Mouse (Mus musculus) ES-E14 (cell line): ENCODE results near the gene Abhd14a. TPM values are rescaled to one million over a fixed set of nuclear protein-coding genes. Genes with fewer than 3 reads are reported as not detected.
A peak's percentile ranks its signal among the peaks of the same experiment; 100 is the strongest.

Experiments used
- DNase-seq: peaks from one replicate; pipeline ENCODE4 v3.0.0-alpha.2; 2013; ENCODE audit warnings: low read depth, low spot score
- H3K27ac ChIP-seq: 2 replicates; pipeline ENCODE4 v1.5.1; 2012; ENCODE audit warnings: low read depth, mild to moderate bottlenecking, low read length, moderate library complexity, mixed read lengths; ENCODE audit not compliant: poor library complexity, insufficient read depth, severe bottlenecking
- H3K36me3 ChIP-seq: 2 replicates; pipeline ENCODE4 v1.6.1; 2012; ENCODE audit warnings: mild to moderate bottlenecking, low read length, moderate library complexity, mixed read lengths; ENCODE audit not compliant: control insufficient read depth, poor library complexity, insufficient read depth, severe bottlenecking
- H3K4me1 ChIP-seq, 2 experiments: fragments of 150-350 bp in 1 of 2; sonication (generic) in 1 of 2; 2 replicates each; pipeline ENCODE4 v1.6.1; 2012; ENCODE audit warnings: low read length in 2 of 2, mild to moderate bottlenecking in 1 of 2, mixed read lengths in 1 of 2; ENCODE audit not compliant: control insufficient read depth in 2 of 2, insufficient read depth in 2 of 2, poor library complexity in 1 of 2
- H3K4me3 ChIP-seq, 2 experiments: fragments of 150-350 bp in 1 of 2; sonication (generic) in 1 of 2; 2 replicates each; pipeline ENCODE4 v1.5.1; 2012; ENCODE audit warnings: low read length in 2 of 2, low read depth in 1 of 2, mild to moderate bottlenecking in 1 of 2, mixed read lengths in 1 of 2; ENCODE audit not compliant: insufficient read depth in 1 of 2, poor library complexity in 1 of 2, severe bottlenecking in 1 of 2
- H3K9ac ChIP-seq: 2 replicates; pipeline ENCODE4 v1.6.1; 2012; ENCODE audit warnings: low read depth, mild to moderate bottlenecking, low read length, mixed read lengths; ENCODE audit not compliant: poor library complexity, insufficient read depth, severe bottlenecking
- H3K9me3 ChIP-seq: fragments of 150-350 bp; sonication (generic); 2 replicates; pipeline ENCODE4 v1.6.1; 2012; ENCODE audit warnings: low read depth, mild to moderate bottlenecking, low read length; ENCODE audit not compliant: control insufficient read depth, insufficient read depth
- CHD2 ChIP-seq: IDR thresholded peaks from 2 replicates; pipeline ENCODE4 v1.6.1; 2014; ENCODE audit warnings: mild to moderate bottlenecking, low read depth, low read length, inconsistent platforms
- HCFC1 ChIP-seq: IDR thresholded peaks from 2 replicates; pipeline ENCODE4 v1.6.1; 2012; ENCODE audit warnings: low read length, inconsistent platforms, borderline replicate concordance; ENCODE audit not compliant: insufficient read depth
- MAFK ChIP-seq: IDR thresholded peaks from 2 replicates; pipeline ENCODE4 v1.6.1; 2014; ENCODE audit warnings: mild to moderate bottlenecking, low read depth, low read length, inconsistent platforms; ENCODE audit not compliant: insufficient read depth
- ZC3H11A ChIP-seq: IDR thresholded peaks from 2 replicates; pipeline ENCODE4 v1.6.1; 2012; ENCODE audit warnings: low read depth, mild to moderate bottlenecking, inconsistent platforms, low read length, borderline replicate concordance
- ZNF384 ChIP-seq: IDR thresholded peaks from 2 replicates; pipeline ENCODE4 v1.6.1; 2012; ENCODE audit warnings: low read depth, low read length, inconsistent platforms
- in situ Hi-C, 2 experiments: fragments of 600-800 bp; cut with MboI; formaldehyde crosslinking; loops; one replicate each; pipeline ENCODE4 v1.15.1; 2025; ENCODE audit warnings: low sequenced_read_pairs in 2 of 2, inconsistent platforms in 1 of 2; ENCODE audit not compliant: unreplicated experiment in 2 of 2
- total RNA-seq: library from RNA; depleted of rRNA; stranded (reverse); fragments of 300-350 nt; gene quantifications from 2 replicates; pipeline ENCODE4 v1.2.3, GENCODE M21; 2012; rRNA removed

Gene Abhd14a
- total RNA-seq, 1 experiment = 23.0 TPM

- in situ Hi-C loops = no loop called here
- H3K9ac ChIP-seq = no peak overlapping the region
- no peaks in the 10 kb centered on the region for H3K36me3 ChIP-seq
- TF ChIP-seq CHD2 (no peak), ZNF384 (no peak), HCFC1 (no peak)
- no peak for DNase-seq
- no peak overlapping the region for H3K27ac ChIP-seq
- no peaks in the 10 kb centered on the region for H3K9me3 ChIP-seq
- no peak overlapping the region for H3K4me3 ChIP-seq
- no peaks in the 10 kb centered on the region for H3K4me1 ChIP-seq
These were observed 49.7 kb downstream of the Abhd14a start for GRCm38 (mm10) chr9:106397733-106398132.

- no peak for DNase-seq
- no peak overlapping the region for H3K4me3 ChIP-seq
- TF ChIP-seq ZNF384 (no peak), MAFK (no peak), HCFC1 (no peak), ZC3H11A (no peak), CHD2 (no peak)
- no peak overlapping the region for H3K27ac ChIP-seq
- H3K36me3 ChIP-seq = no peaks in the 10 kb centered on the region
- in situ Hi-C loops = no loop called here
- H3K4me1 ChIP-seq = no peaks in the 10 kb centered on the region
- no peaks in the 10 kb centered on the region for H3K9me3 ChIP-seq
- no peak overlapping the region for H3K9ac ChIP-seq
These were observed 52.6 kb downstream of the Abhd14a start for GRCm38 (mm10) chr9:106394649-106395602.

- Histone ChIP-seq H3K4me3 (peak overlapping the region in 1 of 2 experiments; percentile 26; a peak in 1 of 4 replicates), H3K36me3 (no peaks in the 10 kb centered on the region), H3K4me1 (no peaks in the 10 kb centered on the region), H3K9ac (no peak overlapping the region), H3K9me3 (no peaks in the 10 kb centered on the region), H3K27ac (no peak overlapping the region)
- no peak for DNase-seq
- TF ChIP-seq ZC3H11A = no peak
- no peak for TF ChIP-seq CHD2
- no peak for TF ChIP-seq ZNF384
- TF ChIP-seq MAFK = no peak
- TF ChIP-seq HCFC1 = no peak
- in situ Hi-C loops = no loop called here
These were observed 53.9 kb downstream of the Abhd14a start for GRCm38 (mm10) chr9:106393548-106393947.

- Histone ChIP-seq H3K4me3 (peak overlapping the region in 1 of 2 experiments; percentile 26; a peak in 1 of 4 replicates), H3K27ac (no peak overlapping the region), H3K36me3 (no peaks in the 10 kb centered on the region), H3K4me1 (no peaks in the 10 kb centered on the region), H3K9ac (no peak overlapping the region), H3K9me3 (no peaks in the 10 kb centered on the region)
- no peak for DNase-seq
- TF ChIP-seq CHD2 (no peak), ZNF384 (no peak), MAFK (no peak), HCFC1 (no peak), ZC3H11A (no peak)
- in situ Hi-C loops = no loop called here
These were observed 54.5 kb downstream of the Abhd14a start for GRCm38 (mm10) chr9:106392828-106393527.

Other genes starting within 250 kb of the Abhd14a start
- 40.6 and 53.9 TPM in 2 replicates for gene Ppm1m, start 247.9 kb downstream of the Abhd14a start, total RNA-seq
- gene Twf2, start 244.6 kb downstream of the Abhd14a start, total RNA-seq = 135 and 139 TPM in 2 replicates
- 0.09 TPM in 1 of 2 replicates, not detected in the other for gene Tlr9, start 225.1 kb downstream of the Abhd14a start, total RNA-seq
- 36.1 and 48.5 TPM in 2 replicates for gene Alas1, start 199.0 kb downstream of the Abhd14a start, total RNA-seq
- gene Poc1a, start 166.6 kb downstream of the Abhd14a start, total RNA-seq = 19.3 and 21.2 TPM in 2 replicates
- gene Dusp7, start 79.0 kb downstream of the Abhd14a start, total RNA-seq = 4.5 and 5.1 TPM in 2 replicates
- 43.7 and 61.2 TPM in 2 replicates for gene Rpl29, start 18.2 kb downstream of the Abhd14a start, total RNA-seq
- gene Acy1, start 9.4 kb downstream of the Abhd14a start, total RNA-seq = 28.8 and 40.3 TPM in 2 replicates
- 1.9 and 4.2 TPM in 2 replicates for gene Abhd14b, start 219 bp downstream of the Abhd14a start, total RNA-seq
- 140 and 176 TPM in 2 replicates for gene Pcbp4, start 5.6 kb upstream of the Abhd14a start, total RNA-seq
- gene Gpr62, start 18.3 kb upstream of the Abhd14a start, total RNA-seq = 0.22 and 0.58 TPM in 2 replicates
- 187 and 223 TPM in 2 replicates for gene Rrp9, start 28.3 kb upstream of the Abhd14a start, total RNA-seq
- gene Parp3, start 29.3 kb upstream of the Abhd14a start, total RNA-seq = 2.2 and 6.0 TPM in 2 replicates
- gene Iqcf1, start 52.3 kb upstream of the Abhd14a start, total RNA-seq = 1.7 TPM in 1 of 2 replicates, not detected in the other
- gene Iqcf5, start 66.9 kb upstream of the Abhd14a start, total RNA-seq = 0.89 TPM in 1 of 2 replicates, not detected in the other
- not detected in 2 replicates for gene Iqcf3, start 114.0 kb upstream of the Abhd14a start, total RNA-seq
- not detected in 2 replicates for gene Iqcf4, start 123.3 kb upstream of the Abhd14a start, total RNA-seq
- 0.53 TPM in 1 of 2 replicates, not detected in the other for gene Iqcf6, start 178.9 kb upstream of the Abhd14a start, total RNA-seq
- gene Grm2, start 208.4 kb upstream of the Abhd14a start, total RNA-seq = 0.95 and 1.7 TPM in 2 replicates
- gene Tex264, start 238.2 kb upstream of the Abhd14a start, total RNA-seq = 65.9 and 70.5 TPM in 2 replicates